Mouse (Mus musculus): ENCODE data around the gene Shox2.

DNA sequence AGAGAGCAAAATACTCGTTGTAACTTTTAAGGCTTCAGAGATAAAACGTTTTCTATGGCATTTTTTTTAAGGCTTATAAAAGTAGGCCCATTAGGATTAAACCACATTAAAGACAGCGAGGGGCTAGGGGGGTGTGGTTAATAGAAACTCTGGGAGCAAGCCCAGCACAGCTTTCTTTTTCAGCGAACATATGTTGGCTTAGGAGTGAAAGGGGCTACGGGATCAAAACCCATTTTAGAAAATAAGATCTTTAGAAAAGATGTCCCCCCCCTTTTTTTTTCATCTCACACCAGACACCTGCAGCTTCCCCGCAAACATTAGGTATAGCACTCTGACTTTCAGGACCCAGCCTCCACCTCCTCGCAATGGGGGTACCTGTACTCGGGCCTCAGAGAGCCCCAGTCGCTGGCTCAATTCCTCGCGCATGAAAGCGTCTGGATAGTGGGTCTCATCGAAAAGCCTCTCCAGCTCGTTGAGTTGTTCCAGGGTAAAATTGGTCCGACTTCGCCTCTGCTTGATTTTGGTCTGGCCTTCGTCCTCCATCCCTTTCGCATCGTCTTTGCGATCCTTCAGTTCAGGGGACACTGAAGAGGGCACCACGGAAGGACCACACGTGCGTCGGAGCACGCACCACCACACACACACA is 3.6 kb downstream of the Shox2 start:
- no peak for TF ChIP-seq CTCF (conservative IDR thresholded peaks at IDR 0.05 in 1 of 2, IDR thresholded peaks at IDR 0.05 in 1 of 2; ENCODE audit: low read depth in 2 of 2, low read length in 2 of 2)
- TF ChIP-seq E2F4 (IDR thresholded peaks at IDR 0.05; ENCODE audit: insufficient replicate concordance, low read depth, low read length) = no peak
- no peak for TF ChIP-seq MXI1 (IDR thresholded peaks at IDR 0.05; ENCODE audit: low read depth, low read length)
- no peak for TF ChIP-seq EP300 (IDR thresholded peaks at IDR 0.05; ENCODE audit: low read length)
- TF ChIP-seq UBTF (IDR thresholded peaks at IDR 0.05; ENCODE audit: low read depth, low read length) = no peak
- TF ChIP-seq JUND (conservative IDR thresholded peaks at IDR 0.05; ENCODE audit: low read depth, low read length) = no peak
- no peak for TF ChIP-seq NRF1 (IDR thresholded peaks at IDR 0.05; ENCODE audit: low read depth, low read length)
- TF ChIP-seq POLR2A (IDR thresholded peaks at IDR 0.05; ENCODE audit: low read depth, low read length) = no peak
- TF ChIP-seq MAX (IDR thresholded peaks at IDR 0.05; ENCODE audit: low read length) = no peak
- TF ChIP-seq ZNF384 (IDR thresholded peaks at IDR 0.05; ENCODE audit: low read depth, low read length) = no peak
- TF ChIP-seq BHLHE40 (IDR thresholded peaks at IDR 0.05; ENCODE audit: low read depth, low read length) = no peak
- no peak for TF ChIP-seq POLR2AphosphoS2 (IDR thresholded peaks at IDR 0.05; ENCODE audit: low read depth, low read length)
